Mouse (Mus musculus) cerebellum, adult 9-11 months (tissue): ENCODE measurements at regions not wholly inside any gene's neighbourhood (a gene's known extent, or its start where the extent isn't known, plus 50 kb on each side); places are given as distances from the start of the nearest gene placed in this dataset.

Experiments
- DNase-seq: peaks from one replicate; pipeline ENCODE4 v3.0.0; 2022

GRCm38 (mm10) chr7:50993707-50994106 is 394.7 kb downstream of the 4933405O20Rik start:
- DNase-seq: no peak

DNA sequence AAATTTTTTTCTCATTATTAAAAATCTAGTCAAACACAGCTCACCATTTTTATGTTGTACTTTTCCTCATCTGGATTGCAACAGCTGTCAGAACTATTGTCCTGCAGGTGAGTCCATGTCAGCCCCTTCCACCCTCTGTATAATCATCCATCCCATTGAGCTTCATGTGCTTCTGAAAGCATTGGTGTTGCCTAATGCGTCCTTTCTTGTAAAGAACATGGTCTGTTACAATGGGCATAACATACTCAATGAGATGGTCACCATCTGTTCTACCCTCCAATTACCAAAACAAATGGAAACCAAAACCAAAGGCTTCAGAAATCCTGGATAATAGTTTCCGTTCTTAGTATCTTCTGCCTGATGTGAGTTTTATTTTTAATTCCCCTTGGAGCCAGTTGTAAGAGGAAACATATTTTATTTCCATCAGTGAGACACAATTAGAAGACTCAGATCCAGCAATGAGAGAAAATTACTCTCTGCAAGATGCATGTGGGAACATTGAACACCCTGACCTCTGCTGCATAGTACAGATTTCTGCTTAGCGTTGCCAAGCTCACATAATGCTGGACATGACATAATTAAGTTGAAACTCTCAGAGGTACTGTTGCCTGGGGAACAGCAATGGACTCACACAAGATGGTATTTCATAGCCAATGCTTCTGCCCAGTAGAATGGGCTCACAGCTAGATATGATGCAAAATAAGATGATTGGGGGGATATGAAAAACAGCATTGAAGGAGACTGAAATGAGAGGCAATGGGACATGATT is 443.1 kb downstream of the 4933405O20Rik start:
- no peak for DNase-seq

DNA sequence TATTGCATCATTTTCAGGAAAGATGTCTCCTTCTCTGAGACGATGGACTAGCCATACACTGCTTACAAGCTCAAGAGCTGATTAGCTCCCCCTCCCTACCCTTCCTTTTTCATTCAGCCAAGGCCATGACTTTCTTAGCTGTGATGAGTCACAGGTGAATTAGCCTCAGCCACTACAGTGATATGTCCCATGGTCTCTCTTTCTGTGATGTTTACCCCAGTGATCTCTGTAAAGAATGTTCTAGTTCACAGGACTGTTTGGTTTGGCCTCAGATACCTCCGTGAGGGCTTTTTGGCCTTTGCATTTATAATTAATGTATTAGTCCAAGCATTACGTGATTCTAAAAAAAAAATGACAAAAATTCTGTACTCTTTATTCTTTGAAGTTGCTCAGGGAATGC is 452.5 kb downstream of the 4933405O20Rik start:
- DNase-seq: no peak

DNA sequence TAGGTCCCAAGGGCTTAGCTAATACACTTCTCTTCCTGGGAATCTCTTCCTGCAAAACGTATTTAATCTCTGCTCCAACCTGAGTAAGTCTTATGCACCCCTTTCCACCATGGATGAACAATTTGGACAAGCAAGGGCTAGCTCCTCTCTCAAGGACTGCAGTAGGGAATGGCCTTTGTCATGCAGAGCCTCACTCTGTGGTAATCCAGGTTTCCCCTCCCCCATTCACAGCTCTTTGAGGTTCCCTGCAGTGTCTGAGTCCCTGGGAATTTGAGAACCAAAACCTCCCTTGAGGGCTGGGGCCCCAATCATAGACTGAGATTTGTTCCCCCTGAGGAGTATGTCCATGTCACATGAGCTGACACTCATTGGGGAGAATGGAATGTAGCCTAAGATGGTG is 442.5 kb upstream of the Ano5 start:
- no peak for DNase-seq

DNA sequence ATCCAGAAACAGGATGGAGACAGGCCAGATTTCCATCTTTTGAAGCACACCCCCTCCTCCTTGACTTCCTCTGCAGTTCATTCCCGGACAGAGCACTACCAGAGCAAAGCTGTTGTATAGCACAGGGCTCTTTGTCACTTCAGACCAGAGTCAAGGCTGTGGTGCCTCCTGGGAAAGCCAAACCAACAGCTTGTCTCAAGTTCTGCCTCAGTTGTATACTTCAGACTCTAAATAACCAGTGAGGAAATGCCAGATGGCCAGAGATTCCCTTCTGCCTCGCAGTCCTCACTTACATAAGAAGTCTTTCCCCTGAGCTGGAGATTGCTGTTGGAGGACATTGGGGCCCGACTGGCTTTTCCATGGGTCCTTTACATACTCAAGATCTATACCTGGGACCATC is 417.1 kb upstream of the Ano5 start:
- DNase-seq: no peak

DNA sequence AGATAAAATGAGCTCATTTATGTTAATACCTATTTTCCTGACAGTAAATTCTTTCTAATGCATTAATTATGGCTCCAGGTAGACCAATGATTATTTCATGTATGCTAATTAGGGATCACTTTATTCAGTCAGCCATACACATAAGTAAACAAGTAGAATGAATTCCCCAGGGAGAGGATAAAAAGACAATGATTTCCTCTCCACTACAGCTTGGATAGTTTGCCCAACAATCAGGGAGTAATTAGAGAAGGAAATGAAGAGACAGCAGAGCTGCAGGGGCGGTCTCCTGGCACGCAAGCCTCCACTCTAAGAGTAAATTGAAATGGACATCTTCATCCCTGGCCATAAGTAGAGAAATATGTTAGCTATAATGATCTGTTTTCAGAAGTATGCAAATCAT is 409.7 kb upstream of the Ano5 start:
- no peak for DNase-seq

DNA sequence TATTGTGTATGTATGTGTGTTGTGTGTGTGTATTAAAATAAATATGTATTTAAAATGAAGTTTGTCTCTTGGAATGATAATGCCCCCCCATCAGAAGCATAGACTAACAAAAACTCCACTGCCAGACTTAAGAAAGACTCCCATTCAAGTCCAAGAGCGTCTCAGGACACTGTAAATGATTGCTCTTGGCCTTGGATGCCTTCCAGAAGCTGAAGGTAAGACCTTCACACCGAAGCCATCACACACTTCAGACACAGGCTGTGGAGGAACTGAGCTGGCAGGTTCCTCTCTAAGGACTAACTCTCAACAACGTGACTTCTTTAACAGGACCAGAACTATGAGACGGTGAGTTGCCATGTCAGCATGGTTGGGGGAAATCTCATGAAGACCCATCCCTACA is 370.0 kb upstream of the Ano5 start:
- no peak for DNase-seq

- no peak for DNase-seq
Measured at GRCm38 (mm10) chr7:51175211-51175610, 335.6 kb upstream of the Ano5 start.

DNA sequence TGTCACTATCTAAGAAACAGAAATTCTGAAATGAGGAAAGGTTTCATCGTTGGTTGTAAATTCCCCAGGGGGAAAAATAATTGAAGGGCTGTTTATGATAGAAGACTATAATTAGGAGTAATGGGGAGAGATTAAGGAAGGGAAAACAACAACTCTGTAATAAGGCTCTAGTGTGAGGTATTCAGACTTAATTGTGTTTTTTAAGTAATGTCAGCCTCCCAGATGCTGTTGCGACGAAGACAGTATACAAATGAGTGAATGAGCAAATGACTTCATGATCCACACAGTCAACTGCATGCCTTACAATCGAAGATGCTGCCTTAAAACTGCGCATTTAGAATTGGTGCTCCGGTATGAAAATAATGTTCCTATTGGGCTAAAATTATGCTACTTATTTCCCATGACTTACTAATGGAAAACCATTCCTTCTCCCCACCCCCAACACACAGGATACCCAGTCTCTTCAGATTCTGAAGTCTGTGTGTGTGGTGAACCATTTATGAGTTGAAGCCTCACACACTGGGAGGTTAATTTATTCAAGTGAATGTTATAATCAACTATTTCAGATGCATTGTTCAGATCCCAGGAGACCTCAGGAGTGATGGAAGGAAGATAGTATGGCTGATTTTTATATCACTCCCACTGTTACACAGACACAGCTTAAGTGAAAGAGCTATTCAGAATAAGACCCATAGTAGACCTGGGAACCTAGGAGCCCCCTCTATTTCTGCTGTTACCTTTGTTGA is 295.2 kb upstream of the Ano5 start:
- no peak for DNase-seq

- no peak for DNase-seq
Measured at GRCm38 (mm10) chr7:51216233-51216605, 294.6 kb upstream of the Ano5 start.

GRCm38 (mm10) chr7:51221351-51221750 is 289.5 kb upstream of the Ano5 start:
- DNase-seq: peak; percentile 78

- peak; percentile 93 for DNase-seq
Measured at GRCm38 (mm10) chr7:51221806-51222205, 289.0 kb upstream of the Ano5 start.

GRCm38 (mm10) chr7:51227136-51227535 is 283.7 kb upstream of the Ano5 start:
- no peak for DNase-seq

GRCm38 (mm10) chr7:51234616-51235015 is 276.2 kb upstream of the Ano5 start:
- no peak for DNase-seq

DNA sequence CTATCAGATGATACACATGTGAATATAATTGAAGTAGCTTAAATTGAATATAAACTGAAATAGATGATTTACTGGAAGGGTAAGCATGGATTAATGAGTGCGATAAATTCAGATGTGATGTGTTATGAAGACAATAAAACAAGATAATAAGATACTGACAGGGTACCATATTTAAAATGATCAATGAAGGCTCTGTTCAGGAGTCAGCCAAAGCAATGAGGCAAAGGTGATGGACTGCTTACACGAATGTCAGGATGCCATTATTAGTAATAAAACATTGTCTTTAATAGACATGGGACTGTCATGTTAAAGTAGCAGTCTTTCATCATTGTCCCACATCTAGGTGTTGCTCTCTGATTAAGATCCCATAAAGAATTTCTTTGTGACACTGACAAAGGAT is 263.1 kb upstream of the Ano5 start:
- DNase-seq: no peak

- DNase-seq: peak; percentile 16
Measured at GRCm38 (mm10) chr7:51254461-51254860, 256.4 kb upstream of the Ano5 start.

GRCm38 (mm10) chr7:51259160-51259831 is 251.5 kb upstream of the Ano5 start:
- DNase-seq: no peak

- DNase-seq: no peak
Measured at GRCm38 (mm10) chr7:51264166-51264565, 246.7 kb upstream of the Ano5 start.

DNA sequence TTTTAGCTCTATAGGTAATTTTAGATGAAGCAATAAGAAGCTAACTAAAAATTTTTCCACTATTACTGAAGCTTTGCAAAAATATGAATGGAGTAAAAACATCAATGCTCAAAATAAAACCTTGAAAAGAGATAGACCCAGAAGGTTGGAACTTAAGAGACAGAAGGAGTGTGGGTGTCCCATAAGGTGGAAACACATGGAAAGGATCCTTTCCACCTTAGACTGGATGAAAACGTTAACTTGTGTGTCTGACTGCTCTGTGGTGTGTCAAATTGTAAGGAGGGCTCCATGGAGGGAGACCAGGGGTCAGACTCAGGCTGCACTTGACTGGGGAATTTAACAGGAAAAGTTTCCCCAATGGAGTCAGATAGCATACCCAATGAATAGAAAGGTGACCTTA is 244.9 kb upstream of the Ano5 start:
- no peak for DNase-seq

DNA sequence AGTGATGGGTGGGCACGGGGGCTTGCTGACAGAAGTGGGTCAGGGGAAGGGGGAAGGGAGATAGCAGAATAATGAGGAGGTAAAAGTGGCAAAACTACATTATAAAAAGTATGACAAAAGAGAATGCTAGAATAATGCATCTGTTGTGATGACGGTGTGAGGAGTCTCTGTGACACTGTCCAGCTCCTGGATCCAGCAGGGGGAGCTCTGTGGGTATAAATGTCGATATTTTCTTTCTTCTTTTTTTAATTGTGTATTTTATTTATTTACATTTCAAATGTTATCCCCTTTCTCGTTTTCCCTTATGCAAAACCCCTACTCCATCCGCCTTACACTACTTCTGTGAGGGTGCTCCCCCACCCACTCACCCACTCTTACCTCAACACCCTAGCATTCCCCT is 243.9 kb upstream of the Ano5 start:
- no peak for DNase-seq

DNA sequence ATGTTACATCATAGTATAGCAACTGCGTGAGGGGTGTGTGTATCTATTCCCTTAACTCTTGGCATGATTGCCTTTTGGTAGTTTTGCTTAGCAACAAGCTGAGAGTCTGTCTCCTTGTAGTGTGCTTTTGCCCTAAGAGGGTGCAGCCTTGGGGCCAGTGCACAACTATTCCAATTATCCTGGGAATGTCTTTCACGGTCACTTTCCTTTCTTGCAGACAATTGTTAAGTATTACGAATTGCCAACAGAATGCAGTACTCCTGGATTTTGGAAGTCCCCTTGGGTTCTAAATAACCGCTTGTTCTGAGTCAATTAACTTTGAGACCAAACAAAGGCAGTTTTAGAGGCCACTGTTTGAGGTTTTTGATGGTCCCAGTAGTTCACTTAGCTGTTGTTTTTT is 242.1 kb upstream of the Ano5 start:
- DNase-seq: no peak

GRCm38 (mm10) chr7:51270531-51271090 is 240.2 kb upstream of the Ano5 start:
- DNase-seq: peak; percentile 60

- no peak for DNase-seq
Measured at GRCm38 (mm10) chr7:51281470-51281869, 229.4 kb upstream of the Ano5 start.

- no peak for DNase-seq
Measured at GRCm38 (mm10) chr7:51300238-51300637, 210.6 kb upstream of the Ano5 start.
